Mouse (Mus musculus): ENCODE measurements at regions not wholly inside any gene's neighbourhood (a gene's known extent, or its start where the extent isn't known, plus 50 kb on each side); places are given as distances from the start of the nearest gene placed in this dataset.

- no peak for TF ChIP-seq CHD2 (IDR thresholded peaks at IDR 0.05; ENCODE audit: low read depth, low read length)
- no peak for TF ChIP-seq ZC3H11A (IDR thresholded peaks at IDR 0.05; ENCODE audit: borderline replicate concordance, low read depth, low read length)
- TF ChIP-seq HCFC1 (IDR thresholded peaks at IDR 0.05; ENCODE audit: borderline replicate concordance, insufficient read depth, low read length) = no peak
- no peak for TF ChIP-seq ZNF384 (IDR thresholded peaks at IDR 0.05; ENCODE audit: low read depth, low read length)
Measured at GRCm38 (mm10) chr11:19145263-19145662, 126.5 kb upstream of the Meis1 start.

Data from ES-E14 (cell line).